Mouse (Mus musculus) neural tube, embryonic 10.5 days (tissue): Measurements from ENCODE around the gene E2f6.

Experiments used
- DNase-seq: peaks from one replicate; pipeline ENCODE4 v3.0.0-alpha.2; 2017; ENCODE audit warnings: low spot score; ENCODE audit errors: extremely low spot score

The E2f6 gene

DNA sequence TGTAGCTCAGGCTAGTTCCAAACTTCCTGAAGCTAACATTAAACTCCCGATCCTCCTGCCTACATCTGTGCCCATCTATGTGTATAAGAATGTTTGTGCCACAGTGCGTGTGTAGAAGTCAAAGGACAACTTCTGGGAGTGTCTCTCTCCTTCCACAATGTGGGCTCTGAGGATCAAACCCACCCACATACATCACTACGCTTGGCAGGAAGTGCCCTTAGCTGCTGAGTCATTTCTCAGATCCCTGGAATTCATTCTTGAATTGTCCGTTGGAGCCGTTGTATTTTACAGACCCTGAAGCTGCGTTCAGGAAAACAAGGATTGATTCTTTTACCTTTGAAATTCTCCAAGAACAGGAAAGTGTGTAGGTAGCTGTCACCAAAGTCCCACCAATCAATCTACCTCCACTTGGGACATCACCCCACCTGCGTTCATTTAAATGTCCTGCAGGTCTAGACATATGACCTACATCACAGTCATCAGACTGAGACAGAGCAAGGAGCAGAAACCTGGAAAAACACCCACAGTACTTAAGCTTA lies 62.2 kb downstream of the E2f6 start:
- no peak for DNase-seq

GRCm38 (mm10) chr12:16873549-16873948 lies 62.8 kb downstream of the E2f6 start:
- no peak for DNase-seq

GRCm38 (mm10) chr12:16874086-16874485 lies 63.3 kb downstream of the E2f6 start:
- DNase-seq = no peak

DNA sequence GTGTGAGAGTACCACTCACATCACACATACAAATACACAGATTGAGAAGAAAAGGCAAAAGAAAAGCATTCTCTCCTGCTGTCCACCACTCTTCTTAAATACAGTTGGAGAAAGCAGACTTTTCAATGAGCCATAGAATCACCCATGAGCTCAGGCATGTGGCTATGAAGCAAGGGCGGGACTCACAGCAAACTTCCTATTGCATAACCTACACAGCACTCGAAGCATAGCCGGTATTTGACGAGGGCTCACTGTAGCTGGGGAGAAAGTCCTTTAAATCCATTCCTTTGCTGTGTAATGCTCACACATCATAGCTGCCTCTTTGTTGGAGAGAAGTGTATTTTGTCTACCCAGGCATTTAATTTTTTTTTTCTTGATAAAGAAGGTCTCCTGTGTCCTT lies 64.5 kb downstream of the E2f6 start:
- DNase-seq = no peak

- DNase-seq = no peak
Measured at GRCm38 (mm10) chr12:16875678-16876077, 64.9 kb downstream of the E2f6 start.

- no peak for DNase-seq
Measured at GRCm38 (mm10) chr12:16876667-16877066, 65.9 kb downstream of the E2f6 start.

- no peak for DNase-seq
Measured at GRCm38 (mm10) chr12:16877141-16877540, 66.4 kb downstream of the E2f6 start.

GRCm38 (mm10) chr12:16877679-16878078 lies 66.9 kb downstream of the E2f6 start:
- DNase-seq = no peak

DNA sequence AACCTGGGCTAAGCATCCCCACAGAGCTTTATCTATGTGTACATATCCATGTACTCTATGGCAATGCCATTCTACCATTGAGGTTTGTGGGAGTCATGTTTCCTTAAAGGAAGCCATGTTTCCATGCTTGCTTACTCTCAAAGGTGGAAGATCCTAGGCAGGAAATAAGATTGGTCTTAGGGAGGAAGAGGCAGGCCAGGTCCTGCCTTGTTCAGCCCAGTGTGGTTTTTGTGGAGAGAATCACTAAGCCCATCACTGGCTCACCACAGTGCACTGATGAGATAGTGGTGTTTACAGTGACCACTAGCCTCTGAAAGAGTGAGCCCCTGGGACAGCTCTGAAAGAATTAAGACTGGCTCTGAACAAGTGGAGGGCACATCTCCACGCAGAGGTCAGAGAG lies 68.6 kb downstream of the E2f6 start:
- DNase-seq = no peak

GRCm38 (mm10) chr12:16880077-16880476 lies 69.3 kb downstream of the E2f6 start:
- no peak for DNase-seq

DNA sequence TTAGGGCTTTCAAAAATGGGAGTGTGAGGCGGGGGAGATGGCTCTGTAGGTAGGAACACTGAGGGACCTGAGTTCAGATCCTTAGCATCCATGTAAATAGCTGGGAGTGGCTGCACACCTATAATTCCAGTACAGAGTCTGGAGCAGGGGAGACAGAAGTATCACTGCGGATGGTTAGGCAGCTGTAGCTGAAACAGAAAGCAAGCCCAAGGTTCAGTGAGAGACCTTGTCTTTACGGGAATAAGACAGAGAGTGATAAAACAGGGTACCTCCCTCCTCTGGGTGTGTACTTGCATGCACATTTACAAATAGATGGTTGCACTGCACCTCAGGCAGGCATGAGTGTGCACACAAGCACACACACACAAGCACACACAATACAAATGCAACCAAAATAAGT lies 71.7 kb downstream of the E2f6 start:
- DNase-seq = no peak

DNA sequence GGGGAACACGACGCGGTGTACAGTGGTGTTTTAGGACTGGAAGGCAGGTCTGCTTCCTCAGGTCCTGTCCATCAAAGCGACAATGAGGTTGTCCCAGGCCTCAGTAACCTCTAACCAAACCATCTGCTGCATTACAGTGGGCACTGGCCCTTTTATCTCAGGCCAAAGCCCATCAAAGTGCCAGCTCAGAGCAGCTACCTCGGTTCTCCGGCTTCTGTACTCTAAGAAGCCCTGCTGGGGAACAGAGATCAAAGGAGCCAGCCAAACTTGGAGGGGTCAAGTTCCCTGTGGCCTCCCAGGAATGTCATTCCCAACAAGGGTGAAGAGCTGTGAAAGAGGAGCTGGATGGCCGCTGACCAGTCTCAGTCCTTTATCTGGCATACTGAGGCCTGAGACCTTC lies 72.3 kb downstream of the E2f6 start:
- DNase-seq = no peak

GRCm38 (mm10) chr12:16884534-16884933 lies 73.8 kb downstream of the E2f6 start:
- no peak for DNase-seq

DNA sequence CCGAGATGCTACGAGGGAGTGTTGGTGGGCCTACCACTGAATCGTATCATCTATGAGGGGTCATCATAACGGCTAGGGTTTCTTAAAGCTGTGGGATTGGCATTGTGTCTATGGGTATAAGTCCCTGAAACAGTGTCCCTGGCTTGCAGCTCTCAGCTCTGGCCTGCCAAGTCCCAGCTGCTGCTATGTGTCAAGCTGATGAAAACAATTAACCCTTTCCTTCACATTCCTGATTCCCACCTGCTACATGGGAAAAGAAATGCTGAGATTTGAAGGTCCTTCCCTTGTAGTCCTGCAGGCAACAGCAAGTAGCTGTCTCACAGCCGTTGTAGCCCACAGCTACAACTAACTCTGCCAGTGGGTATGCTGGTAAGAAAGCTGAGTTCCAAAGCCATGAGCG lies 75.6 kb downstream of the E2f6 start:
- no peak for DNase-seq
